Mouse (Mus musculus) embryonic facial prominence, embryonic 11.5 days (tissue): ENCODE measurements around the gene Trp53i13. TPM values are rescaled to one million over a fixed set of nuclear protein-coding genes. Genes with fewer than 3 reads are reported as not detected.

Experiments used
- ATAC-seq: fragments of 200-750 bp; cut with Nextera tagmentation; replicated peaks from 2 replicates; pipeline ENCODE4 v1.8.0; 2017; ENCODE audit warnings: low read depth; ENCODE audit not compliant: insufficient number of reproducible peaks, low FRiP score, low TSS enrichment
- DNase-seq: peaks from one replicate; pipeline ENCODE4 v3.0.0-alpha.2; 2015; ENCODE audit warnings: low spot score
- H3K27ac ChIP-seq: fragments of 300-500 bp; sonication (generic); replicated peaks from 2 replicates; pipeline ENCODE4 v1.5.1; 2014; ENCODE audit warnings: mild to moderate bottlenecking, low read depth, low read length, control low read depth
- H3K27me3 ChIP-seq: fragments of 300-500 bp; sonication (generic); 2 replicates; pipeline ENCODE4 v1.6.1; 2014; ENCODE audit warnings: mild to moderate bottlenecking, low read length, moderate library complexity, mixed read lengths; ENCODE audit not compliant: control insufficient read depth, insufficient read depth
- H3K36me3 ChIP-seq: fragments of 300-500 bp; sonication (generic); replicated peaks from 2 replicates; pipeline ENCODE4 v1.6.1; 2014; ENCODE audit warnings: low read depth, mild to moderate bottlenecking, low read length, moderate library complexity, mixed read lengths; ENCODE audit not compliant: control insufficient read depth, insufficient read depth
- H3K4me1 ChIP-seq: fragments of 300-500 bp; sonication (generic); 2 replicates; pipeline ENCODE4 v1.6.1; 2014; ENCODE audit warnings: low read length, mixed read lengths; ENCODE audit not compliant: control insufficient read depth, insufficient read depth
- H3K4me2 ChIP-seq: fragments of 300-500 bp; sonication (generic); 2 replicates; pipeline ENCODE4 v1.6.1; 2014; ENCODE audit warnings: low read depth, mild to moderate bottlenecking, control low read depth, low read length, moderate library complexity
- H3K4me3 ChIP-seq: fragments of 300-500 bp; sonication (generic); 2 replicates; pipeline ENCODE4 v1.5.1; 2014; ENCODE audit warnings: low read depth, low read length, control low read depth
- H3K9ac ChIP-seq: fragments of 300-500 bp; sonication (generic); replicated peaks from 2 replicates; pipeline ENCODE4 v1.6.1; 2014; ENCODE audit warnings: mild to moderate bottlenecking, control low read depth, low read length
- H3K9me3 ChIP-seq: fragments of 300-500 bp; sonication (generic); replicated peaks from 2 replicates; pipeline ENCODE4 v1.6.1; 2016; ENCODE audit warnings: mild to moderate bottlenecking, low read length, inconsistent platforms, mixed read lengths; ENCODE audit not compliant: control insufficient read depth
- WGBS: fragments of 180-500 bp; shearing (Covaris S2); extraction: QIAGEN DNeasy Blood & Tissue Kit; methylation state at CpG from one replicate; pipeline ENCODE4 v1.1.7; 2014; 5-methylcytosine and 5-hydroxymethylcytosine counted together
- polyA plus RNA-seq: library from polyadenylated mRNA; unstranded; fragments of >200 nt; fragmentation: Nextera tagmentation; extraction: Ambion mirVana; gene quantifications from 2 replicates; pipeline ENCODE4 v1.2.1, GENCODE M21; 2014

The Trp53i13 gene
- polyA plus RNA-seq, 1 experiment from 2014 or later = 31.0 TPM

DNA sequence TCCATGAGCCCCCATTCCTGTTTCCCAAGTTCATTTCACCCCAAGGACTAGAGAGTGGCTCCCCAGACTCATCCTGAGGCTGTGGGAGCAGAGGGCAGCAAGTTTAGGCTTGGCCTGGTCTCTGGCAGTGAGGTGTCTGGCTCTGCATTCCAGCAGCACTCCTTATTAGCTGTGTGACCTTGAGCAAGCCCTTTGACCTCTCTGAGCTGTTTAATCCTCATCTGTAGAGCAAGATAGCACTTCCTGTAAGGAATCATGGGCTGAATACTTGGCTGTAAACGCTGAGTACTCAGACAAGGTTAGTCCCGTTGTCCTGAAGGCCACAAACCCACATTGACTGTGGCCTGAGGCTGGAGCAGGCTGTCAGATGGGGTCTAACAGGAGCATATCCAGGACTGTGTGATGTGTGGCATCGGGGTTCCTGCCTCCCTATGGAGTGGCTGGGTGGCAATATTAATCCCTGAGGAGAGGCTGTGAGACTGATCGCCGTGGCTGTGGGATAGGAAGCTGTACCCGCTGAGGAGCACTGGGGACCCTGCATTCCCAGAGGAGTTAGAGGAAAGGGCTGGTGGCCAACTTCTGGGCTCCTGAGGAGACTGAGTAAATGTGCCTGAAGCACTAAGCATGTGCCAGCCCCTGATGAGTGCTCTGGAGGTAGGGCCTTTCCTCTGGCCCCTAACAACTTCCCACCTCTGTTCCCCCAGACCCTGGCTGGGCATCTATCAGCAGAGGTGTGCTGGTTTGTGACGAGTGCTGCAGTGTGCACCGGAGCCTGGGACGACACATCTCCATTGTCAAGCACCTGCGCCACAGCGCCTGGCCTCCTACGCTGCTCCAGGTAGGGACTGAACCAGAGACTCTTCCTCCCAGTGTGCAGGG, 17.3 kb downstream of the Trp53i13 start:
- Histone ChIP-seq H3K9me3 (no peaks in the 10 kb centered on the region), H3K9ac (no peak overlapping the region; the same call in 1 of the 2 replicates), H3K27me3 (no peaks in the 10 kb centered on the region), H3K4me3 (no peak overlapping the region), H3K4me2 (no peak overlapping the region), H3K36me3 (peaks cover 11% of the 10 kb centered on the region), H3K4me1 (peaks cover 8% of the 10 kb centered on the region), H3K27ac (peak overlapping the region; percentile 59)
- no peak for ATAC-seq
- 57% methylated on average over 12 of the region's 12 CpGs for WGBS
- no peak for DNase-seq

DNA sequence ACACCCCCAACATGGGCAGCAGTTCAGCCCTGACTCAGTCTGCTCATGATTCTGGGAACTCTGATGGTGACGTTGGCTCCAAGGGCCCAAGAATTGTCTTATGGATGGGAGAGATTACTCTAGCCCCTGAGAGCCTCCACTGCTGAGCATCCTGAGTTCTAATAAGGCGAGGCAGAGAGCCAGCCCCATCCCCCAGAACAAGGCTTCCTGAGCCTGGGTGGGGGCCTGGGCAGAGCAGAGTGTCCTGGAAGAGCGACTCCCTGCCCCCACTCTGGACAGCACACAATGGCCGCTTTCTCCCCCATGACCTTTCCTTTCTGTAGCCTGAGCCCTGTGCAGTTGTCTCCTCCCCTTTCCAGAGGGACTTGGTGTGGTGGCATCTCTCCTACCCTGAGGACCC, 17.9 kb downstream of the Trp53i13 start:
- peaks cover 6% of the 10 kb centered on the region for H3K36me3 ChIP-seq
- no peaks in the 10 kb centered on the region for H3K9me3 ChIP-seq
- H3K4me2 ChIP-seq = no peak overlapping the region; the same call in 1 of the 2 replicates
- no peak overlapping the region for H3K4me3 ChIP-seq
- no peaks in the 10 kb centered on the region for H3K27me3 ChIP-seq
- H3K27ac ChIP-seq = peak overlapping the region; percentile 59
- H3K9ac ChIP-seq = no peak overlapping the region; the same call in 1 of the 2 replicates
- ATAC-seq = no peak
- WGBS = 24% methylated on average over 4 of the region's 4 CpGs
- H3K4me1 ChIP-seq = peaks cover 8% of the 10 kb centered on the region
- DNase-seq = no peak

DNA sequence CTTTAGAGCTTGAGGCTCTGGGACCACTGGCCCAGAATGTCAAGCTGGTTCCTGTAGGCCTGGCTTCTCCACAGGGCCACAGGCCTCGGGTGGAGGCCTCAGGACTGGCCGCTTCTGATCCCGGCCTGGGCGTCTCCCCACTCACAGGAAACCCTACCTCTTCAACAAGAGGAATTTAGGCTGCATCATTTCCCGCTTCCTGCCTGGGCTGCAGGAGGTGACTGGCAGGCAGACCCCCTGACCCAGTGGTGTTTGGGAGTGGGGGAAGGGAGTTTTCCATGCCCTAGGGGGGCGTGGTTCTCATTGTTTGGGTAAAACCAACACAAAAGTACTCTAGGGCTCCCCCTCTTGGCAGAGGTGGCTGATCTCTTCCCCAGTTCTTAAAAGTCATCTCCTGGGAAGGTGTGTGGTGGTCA, 18.4 kb downstream of the Trp53i13 start:
- 11% methylated on average over 6 of the region's 6 CpGs for WGBS
- H3K9me3 ChIP-seq = no peaks in the 10 kb centered on the region
- DNase-seq = peak; percentile 90
- no peak overlapping the region for H3K4me3 ChIP-seq
- H3K36me3 ChIP-seq = peaks cover 5% of the 10 kb centered on the region; the same call in 1 of the 2 replicates
- no peak for ATAC-seq
- peaks cover 8% of the 10 kb centered on the region for H3K4me1 ChIP-seq
- H3K27ac ChIP-seq = peak overlapping the region; percentile 69
- H3K9ac ChIP-seq = no peak overlapping the region
- H3K27me3 ChIP-seq = no peaks in the 10 kb centered on the region
- no peak overlapping the region; the same call in 1 of the 2 replicates for H3K4me2 ChIP-seq

DNA sequence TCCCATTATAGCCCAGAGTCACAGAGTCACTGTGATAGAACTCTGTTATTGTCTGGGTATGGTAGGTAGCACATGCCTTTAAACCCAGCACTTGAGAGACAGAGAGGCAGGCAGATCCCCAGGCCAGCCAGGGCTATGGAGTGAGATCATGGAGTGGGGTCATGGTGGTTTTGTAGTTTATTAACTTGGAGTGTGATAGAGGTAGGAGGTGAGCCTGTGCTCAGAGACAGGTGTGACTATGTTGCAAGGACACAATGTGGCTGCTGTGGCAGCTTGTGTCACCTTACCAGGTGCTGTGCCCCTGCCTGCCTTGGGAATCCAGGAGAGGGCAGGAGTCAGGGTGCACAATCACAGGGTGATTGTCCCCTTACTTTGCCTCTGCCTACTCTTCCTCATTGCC, 20.3 kb downstream of the Trp53i13 start:
- H3K4me3 ChIP-seq = no peak overlapping the region

DNA sequence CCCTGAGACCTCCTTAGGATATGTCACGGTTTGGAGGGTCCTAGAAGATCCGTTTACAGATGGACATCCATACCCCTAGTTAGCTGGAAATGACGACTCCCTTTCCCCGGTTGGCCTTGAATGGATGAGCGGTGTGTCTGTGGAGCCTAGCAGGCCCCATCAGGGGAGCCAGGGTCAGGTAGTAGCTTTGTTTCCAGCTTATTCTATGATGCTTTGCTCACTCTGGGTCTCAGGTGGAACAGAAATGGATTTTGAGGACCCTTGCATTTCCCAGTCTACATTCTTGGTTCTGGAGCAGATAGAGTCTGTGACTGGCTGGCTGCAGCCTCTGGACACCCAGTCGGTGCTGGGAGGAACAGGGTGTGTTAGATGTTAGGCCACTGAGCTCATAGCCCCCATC, 21.0 kb downstream of the Trp53i13 start:
- Histone ChIP-seq H3K9me3 (no peaks in the 10 kb centered on the region), H3K4me3 (peak overlapping the region; percentile 6; the same call in 1 of the 2 replicates), H3K27me3 (no peaks in the 10 kb centered on the region), H3K4me1 (peaks cover 8% of the 10 kb centered on the region), H3K9ac (no peak overlapping the region), H3K36me3 (peaks cover 2% of the 10 kb centered on the region; the same call in 1 of the 2 replicates), H3K27ac (0 out of 2 replicates have a peak overlapping the region, but pooled peaks have one; percentile 11), H3K4me2 (peak overlapping the region; percentile 95; the same call in 1 of the 2 replicates)
- ATAC-seq (no peak), DNase-seq (no peak)
- WGBS = 75% methylated on average over 6 of the region's 6 CpGs

More for the DNA sequence above, 20.3 kb downstream of the Trp53i13 start:
- no peak overlapping the region for H3K4me2 ChIP-seq
- no peak overlapping the region for H3K9ac ChIP-seq
- no peak for ATAC-seq
- no peak overlapping the region for H3K27ac ChIP-seq
- no peak for DNase-seq
- H3K36me3 ChIP-seq = peaks cover 3% of the 10 kb centered on the region; the same call in 1 of the 2 replicates
- H3K9me3 ChIP-seq = no peaks in the 10 kb centered on the region
- H3K27me3 ChIP-seq = no peaks in the 10 kb centered on the region
- H3K4me1 ChIP-seq = peaks cover 9% of the 10 kb centered on the region

DNA sequence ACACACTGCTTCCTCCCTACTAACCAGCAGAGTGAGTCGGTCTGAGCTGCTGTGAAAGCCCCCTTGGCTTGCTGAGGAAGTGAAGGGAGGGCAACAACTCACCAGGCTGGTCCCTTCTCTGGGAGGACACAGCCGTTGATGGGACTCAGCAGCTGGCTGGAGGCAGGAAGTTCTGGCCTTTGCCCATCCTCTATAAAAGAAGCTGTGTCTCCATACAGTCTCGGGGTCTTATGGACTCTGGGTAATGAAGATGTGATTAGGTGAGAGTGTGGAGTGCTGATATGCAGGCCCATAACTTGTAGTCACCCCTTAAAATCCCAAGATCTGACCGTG, 21.5 kb downstream of the Trp53i13 start:
- Histone ChIP-seq H3K4me1 (peaks cover 8% of the 10 kb centered on the region), H3K36me3 (0 out of 2 replicates have a peak, but pooled peaks cover 1% of the 10 kb centered on the region), H3K27ac (no peak overlapping the region; the same call in 1 of the 2 replicates), H3K4me2 (peak overlapping the region; percentile 95), H3K27me3 (no peaks in the 10 kb centered on the region), H3K9ac (peak overlapping the region; percentile 92), H3K9me3 (no peaks in the 10 kb centered on the region), H3K4me3 (peak overlapping the region; percentile 98)
- 29% methylated on average over 4 of the region's 4 CpGs for WGBS
- DNase-seq (no peak), ATAC-seq (no peak)

DNA sequence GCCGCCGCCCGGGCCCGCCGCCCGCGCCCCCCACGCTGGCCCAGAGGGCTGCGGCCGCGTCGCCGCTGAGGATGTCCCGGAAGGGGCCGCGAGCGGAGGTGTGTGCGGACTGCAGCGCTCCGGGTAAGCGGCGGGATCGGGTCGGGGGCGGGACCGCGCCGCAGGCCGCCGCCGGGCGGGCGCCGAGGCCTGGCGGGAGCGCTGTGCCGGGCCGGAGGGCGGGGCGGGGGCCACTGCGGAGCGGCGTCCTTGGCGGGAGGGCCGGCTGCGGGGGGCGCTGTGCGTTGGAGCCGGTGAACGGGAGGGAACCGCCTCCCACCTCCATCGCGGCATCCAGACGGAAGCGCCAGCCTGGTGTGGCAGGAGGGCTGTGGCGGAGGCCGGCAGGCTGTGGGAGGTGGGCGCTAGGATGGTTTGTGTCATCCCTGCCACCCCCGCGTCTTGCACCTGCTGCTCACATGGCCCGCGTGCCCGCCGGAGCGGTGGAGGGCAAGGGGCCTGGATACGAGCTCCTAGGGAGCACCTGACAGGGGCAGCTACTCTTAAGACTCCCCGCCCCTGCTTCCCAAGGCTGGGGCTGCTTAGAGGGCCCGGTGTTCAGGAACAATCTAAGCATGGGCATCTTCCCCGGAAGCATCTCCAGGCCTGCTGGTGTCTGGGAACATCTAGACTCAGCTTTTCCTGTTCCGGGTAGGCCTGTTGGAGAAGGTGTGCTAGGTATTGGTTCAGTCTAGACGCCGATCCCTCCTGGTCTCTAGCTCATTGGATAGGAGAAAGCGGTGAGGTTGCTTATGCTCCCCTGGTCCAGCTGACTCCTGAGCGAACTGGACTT, 22.1 kb downstream of the Trp53i13 start, which contains the start of gene Git1:
Gene Git1, plus strand, starts transcription at position 51 of the 832 bp plus-strand sequence.
- Histone ChIP-seq H3K4me2 (peak within 1 kb of the TSS; percentile 95), H3K4me1 (peaks cover 8% of the 10 kb centered on the region), H3K4me3 (peak within 1 kb of the TSS; percentile 98), H3K27ac (peak within 1 kb of the TSS; percentile 78), H3K9me3 (no peaks in the 10 kb centered on the region), H3K27me3 (no peaks in the 10 kb centered on the region), H3K9ac (peak within 1 kb of the TSS; percentile 92), H3K36me3 (no peaks in the 10 kb centered on the region)
- DNase-seq (peak; percentile 28), ATAC-seq (no peak)
- under 1% methylated on average over 58 of the region's 74 CpGs for WGBS
